Mouse (Mus musculus): ENCODE measurements around the gene Myrf.
"Not testable (repeated sequence)": the region's sequence is repeated elsewhere in the genome, so short reads cannot be mapped to it uniquely, and the experiment has no call there.

Gene Myrf

DNA sequence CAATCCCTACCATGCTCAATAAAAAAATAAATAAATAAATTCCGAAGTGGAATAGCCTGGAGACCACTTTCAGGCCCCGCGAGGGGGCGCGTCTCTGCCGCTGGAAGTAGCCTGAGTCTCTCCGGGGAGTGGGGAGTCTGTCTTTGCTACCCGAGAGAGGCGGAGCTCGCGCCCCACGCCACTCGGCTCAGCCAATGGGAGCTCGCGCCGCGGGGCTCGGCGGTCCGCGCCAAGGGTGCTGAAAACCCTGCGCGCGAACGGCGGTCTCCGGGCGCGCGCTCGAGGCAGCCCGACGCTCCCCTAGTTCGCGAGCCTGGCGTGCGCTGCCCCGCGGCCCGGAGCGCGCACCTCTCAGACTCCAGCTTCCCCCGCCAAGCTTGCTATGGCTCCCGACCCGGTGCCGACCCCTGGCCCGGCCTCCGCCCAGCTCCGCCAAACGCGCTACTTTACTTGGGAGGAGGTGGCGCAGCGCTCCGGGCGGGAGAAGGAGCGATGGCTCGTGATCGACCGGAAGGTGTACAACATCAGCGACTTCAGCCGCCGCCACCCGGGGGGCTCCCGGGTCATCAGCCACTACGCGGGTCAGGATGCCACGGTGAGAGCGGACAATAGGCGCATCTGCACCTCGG is 57.8 kb downstream of the Myrf start, which contains the start of gene Fads1:
Gene Fads1, plus strand, starts transcription at position 219 of the 629 bp plus-strand sequence.
- DNase-seq (ENCODE audit: low spot score in 2 of 2): peak; percentile 92 to 93

DNA sequence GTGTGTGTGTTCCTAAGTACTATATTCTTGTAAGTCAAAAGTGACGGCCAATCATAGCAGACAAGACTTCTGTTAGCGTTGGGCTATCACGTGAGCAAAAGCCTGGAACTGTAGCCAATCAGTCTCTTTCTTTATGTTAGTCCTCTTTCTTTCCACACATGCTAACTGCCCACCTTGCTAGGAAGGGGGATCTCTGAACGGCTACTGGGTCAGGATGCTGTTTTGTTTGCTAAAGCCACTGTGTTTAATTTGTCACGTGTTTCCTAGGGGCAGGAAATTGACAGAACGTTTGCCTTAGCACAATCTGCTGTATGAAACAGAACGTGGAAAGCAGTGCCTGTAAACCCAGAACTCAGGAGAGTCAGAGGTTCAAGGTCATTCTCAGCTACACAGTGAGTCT is 58.4 kb downstream of the Myrf start:
- DNase-seq (ENCODE audit: low spot score in 2 of 2): no peak

DNA sequence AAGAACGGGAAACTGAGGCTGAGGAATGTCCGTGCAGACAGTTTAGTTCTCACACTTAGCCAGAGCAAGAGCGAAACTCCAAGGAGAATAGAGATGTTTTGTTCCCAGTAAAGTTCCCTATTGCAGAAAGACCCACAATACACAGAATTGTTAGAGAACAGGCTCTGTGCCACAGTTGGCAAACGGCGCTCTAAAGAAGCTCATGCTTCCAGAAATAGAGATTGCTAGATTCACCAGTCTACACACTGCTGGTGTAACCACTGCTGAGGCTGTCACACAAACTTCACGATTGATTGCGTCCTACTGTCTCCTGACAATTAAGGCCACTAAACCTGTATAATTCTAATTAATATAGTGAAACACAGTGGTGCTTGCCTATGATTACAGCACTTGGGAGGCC is 59.3 kb downstream of the Myrf start:
- no peak for DNase-seq (ENCODE audit: low spot score in 2 of 2)

DNA sequence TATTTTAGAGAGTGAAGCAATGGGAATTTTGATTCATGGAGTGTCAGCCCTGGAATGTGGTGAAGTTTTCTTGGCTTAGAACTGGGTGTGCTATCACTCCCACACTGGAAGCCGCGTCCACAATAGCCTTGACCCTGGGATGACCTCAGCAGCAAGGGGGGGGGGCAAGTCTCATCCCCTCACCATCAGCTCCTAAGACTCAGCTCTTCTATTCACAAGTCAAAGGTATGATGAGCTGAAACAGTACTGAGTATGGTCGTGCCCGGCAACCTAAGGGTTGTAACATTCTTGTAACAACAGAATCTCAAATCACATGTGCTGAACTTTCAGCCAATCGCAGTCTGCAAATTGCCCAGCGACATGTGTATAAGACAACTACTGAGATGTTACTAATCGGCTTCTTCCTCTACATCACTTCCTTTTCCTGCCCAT is 63.6 kb downstream of the Myrf start:
- peak in 1 of 2 experiments; percentile 23 for DNase-seq (ENCODE audit: low spot score in 2 of 2)

DNA sequence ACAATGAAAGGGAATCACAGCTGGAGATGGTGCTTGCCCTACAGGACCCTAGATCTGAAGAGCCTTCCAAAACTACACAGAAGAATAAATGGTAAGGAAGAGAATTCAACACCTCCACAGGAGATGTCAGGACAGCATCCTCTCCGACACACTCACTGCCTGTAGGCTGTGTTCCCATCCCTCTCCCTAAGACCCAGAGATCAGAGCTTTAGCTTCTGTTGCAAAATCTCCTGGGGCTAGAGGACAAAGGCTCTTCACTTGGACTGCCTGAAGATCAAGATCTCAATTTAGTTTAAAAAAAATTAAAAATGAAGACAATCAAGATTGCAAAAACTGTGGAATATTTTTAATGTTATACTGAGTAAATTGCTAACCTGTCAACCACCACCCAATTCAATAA is 64.1 kb downstream of the Myrf start:
- no peak for DNase-seq (ENCODE audit: low spot score in 2 of 2)

DNA sequence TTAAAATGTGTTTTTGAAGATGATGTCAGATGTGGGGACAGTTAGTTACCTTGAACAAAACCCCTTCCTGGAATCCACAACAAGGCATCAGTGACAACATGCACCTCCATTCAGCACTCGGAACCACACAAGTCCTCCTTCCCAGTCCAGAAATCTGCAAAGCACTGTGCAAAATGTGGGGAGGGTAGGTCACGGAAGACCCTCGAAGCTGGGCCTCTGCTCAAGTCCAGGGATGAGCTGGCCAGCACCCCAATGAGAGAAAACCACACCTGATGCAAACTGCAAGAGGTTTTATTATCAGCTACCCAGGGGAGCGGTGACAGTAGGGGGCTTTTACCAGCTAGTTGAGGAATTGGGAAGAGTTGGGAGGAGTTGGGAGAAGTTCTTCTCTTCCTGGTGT is 65.6 kb downstream of the Myrf start:
- no peak for DNase-seq (ENCODE audit: low spot score in 2 of 2)

DNA sequence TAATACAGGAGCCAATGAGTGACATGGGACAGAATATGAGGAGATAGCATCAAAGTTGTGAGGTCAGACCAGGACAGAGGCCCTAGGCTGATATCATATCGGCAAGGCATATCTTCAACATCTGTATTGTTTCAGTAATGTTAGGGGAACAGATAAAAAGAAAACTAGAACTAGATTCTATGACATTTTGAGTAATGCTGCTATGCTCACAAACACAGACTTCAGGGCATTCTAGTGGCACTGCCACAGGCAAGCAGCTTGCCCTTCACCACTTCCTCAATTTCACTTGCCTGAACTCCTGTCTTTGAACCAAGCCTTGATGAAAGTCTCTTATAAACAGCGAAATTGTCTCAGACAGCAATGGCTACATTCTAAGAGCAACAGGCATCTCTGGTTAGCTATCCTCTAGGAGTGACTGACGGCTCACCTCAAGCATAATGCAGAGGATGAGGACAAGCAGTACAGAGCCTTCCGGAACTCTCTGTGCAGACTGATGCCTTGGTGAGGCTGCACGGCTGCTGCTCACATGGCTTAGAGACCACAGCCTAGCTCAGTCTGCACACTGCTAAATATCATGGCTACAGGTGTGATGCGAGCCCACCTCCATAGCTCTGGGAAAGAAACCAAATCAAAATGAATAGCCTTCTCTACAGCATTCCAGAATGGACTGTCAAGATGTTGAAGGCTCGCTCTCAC is 66.6 kb downstream of the Myrf start:
- DNase-seq (ENCODE audit: low spot score in 2 of 2): no peak

DNA sequence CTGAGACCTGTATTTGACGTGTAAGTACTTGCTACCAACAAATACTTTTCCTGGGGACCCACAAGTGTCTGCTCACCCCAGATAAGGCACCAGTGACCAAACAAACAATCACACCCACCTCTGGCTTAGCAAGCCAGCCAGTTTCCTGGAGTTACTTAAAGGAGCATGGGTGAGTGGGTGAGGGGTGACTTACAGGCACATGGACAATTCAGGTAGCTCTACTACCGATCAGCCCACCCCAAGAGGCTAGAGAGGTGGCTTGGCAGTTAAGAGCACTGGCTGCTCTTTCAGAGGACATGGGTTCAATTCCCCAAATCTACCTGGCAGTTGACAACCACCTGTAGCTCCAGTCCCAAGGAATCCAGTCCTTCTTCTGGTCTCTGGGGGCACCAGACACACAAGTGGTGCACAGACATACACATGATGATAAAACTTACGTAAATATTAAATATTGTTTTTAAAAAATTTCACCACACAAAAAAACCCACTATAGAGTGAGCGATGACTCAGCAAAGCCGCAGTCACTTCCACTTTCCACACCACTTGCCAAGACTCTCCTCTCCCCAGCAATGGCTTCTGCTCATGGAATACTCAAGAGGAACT is 67.3 kb downstream of the Myrf start:
- DNase-seq (ENCODE audit: low spot score in 2 of 2): no peak

DNA sequence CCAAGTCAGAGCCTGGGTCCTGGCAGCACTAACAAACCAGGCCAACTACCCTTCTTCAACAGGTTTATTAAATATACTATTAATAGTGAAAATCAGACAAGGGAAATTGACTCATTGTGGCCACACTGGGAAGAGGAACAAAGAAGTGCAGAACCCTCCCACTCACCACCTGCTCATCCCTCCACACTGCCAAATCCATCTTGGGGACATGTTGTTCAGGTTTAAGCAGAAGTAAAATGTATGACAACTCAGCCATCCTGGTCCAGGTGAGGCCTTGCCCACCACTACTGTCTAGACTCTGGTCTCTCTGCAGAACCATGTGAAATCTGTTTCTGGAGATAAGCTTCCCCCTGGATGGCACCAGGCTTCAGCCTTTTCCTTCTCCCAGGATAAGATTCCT is 68.7 kb downstream of the Myrf start:
- no peak for DNase-seq (ENCODE audit: low spot score in 2 of 2)

DNA sequence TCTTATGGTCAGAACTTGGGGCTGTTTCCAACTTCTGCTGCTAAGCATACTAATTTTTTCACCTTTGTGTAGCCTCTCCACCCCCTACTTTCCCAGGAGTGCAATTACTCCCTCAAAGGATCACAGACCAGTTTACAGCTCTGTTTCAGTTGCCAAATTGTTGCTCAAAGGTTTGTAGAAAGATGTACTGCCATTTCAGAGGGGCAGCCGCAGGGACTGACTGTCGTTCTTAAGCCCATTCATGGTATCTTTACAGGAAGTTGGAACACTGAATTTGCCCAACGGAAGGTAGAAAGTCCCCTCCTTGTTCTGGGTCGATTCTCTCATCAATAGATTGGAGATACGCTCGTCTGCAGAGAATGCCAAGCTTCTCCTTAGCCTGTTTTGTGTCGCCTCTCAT is 69.2 kb downstream of the Myrf start:
- DNase-seq (ENCODE audit: low spot score in 2 of 2): no peak

DNA sequence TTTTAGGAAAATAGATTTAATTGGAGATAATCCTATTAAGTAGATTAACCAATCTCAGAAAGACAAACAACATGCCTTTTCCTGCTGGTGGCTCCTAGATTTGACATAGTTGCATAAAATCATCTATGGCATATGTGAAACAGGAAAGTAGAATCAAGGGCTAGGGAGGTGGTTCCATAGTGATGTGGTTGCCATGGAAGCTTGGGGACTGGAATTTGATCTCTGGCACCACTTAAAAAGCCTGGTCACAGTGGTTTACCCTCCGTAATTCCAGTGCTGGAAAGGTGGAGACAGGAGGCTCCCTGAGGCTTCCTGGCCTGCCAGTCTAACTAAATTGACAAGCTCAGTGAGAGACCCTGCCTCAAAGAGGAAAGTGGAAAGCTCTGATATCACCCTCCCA is 70.1 kb downstream of the Myrf start:
- DNase-seq (ENCODE audit: low spot score in 2 of 2): no peak

DNA sequence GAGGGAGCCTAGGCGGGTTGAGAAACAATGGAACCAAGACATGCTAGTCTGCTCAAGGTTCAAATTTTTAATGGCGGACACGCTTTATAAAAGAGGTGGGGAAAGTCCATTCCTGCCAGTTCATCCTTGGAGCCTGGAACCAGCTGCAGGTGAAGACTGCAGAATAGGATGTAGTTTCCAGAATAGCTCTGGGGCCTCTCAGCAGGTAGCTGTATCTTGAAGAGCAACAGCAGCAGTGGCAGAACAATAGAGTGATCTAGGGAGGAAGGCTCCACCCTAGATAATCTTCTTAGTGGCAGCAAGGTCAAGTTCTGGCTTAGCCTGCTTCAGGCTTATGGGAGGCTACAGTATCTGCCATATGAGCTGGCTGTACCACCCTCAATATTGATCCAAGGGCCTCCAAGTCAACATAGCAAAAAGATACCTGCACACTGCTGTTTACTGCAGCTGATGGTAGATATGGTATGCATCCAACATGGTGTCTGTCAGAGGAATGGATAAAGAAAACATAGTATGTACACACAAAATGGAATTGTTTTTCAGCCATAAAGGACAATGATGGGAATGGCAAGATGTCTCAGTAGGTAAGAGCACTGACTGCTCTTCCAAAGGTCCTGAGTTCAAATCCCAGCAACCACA is 70.7 kb downstream of the Myrf start:
- not testable (repeated sequence) for DNase-seq (ENCODE audit: low spot score in 2 of 2)

DNA sequence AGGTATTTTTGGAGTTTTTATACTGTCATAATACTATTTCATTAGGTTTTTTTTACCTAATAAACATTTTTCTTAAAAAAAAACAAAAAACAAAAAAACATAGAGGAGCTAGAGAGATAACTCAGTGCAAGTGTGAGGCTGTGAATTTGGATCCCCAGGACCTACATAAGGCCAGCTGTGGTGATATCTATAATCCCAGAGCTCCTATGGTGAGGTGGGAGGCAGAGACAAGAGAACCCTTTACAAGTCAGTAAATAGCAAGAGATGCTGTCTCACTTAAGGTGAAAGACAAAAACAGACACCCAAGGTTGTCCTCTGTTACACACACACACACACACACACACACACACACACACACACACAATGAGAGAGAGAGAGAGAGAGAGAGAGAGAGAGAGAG is 71.4 kb downstream of the Myrf start:
- no peak for DNase-seq (ENCODE audit: low spot score in 2 of 2)

DNA sequence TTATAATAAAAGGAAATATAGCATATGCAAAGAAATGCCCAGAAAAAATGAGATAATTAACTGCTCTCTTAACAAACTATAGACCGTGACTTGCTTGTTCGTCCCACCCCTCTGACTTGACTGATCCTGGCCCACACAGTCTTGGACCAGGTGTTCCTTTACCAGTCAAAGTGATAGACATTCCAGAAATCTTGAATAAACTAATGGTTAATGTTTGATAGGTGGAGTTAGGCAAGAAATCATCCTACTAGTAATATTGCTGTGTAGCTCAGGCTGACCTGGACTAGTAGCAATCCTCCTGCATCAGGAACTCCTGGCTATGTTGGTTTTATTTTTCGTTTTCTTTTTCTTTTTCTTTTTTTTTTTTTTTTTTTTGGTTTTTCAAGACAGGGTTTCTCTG is 72.1 kb downstream of the Myrf start:
- no peak for DNase-seq (ENCODE audit: low spot score in 2 of 2)

DNA sequence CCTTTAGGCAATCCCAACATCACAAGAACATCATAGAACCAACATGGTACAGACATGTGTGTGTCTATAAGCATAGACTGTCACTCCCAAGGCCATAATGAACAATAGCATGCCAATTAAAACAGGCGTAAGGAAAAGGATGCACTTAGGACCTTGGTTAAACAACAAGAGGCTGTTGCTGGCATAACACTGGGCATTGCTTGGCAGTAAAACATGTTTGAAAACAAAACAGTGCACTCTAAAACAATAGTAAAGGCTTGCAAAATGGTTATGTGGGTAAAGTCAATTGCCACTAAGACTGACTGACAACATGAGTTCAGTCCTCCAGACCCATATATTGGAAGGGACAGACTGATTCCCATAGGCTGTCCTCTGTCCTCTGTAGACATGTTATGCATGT is 72.6 kb downstream of the Myrf start:
- DNase-seq (ENCODE audit: low spot score in 2 of 2): no peak

DNA sequence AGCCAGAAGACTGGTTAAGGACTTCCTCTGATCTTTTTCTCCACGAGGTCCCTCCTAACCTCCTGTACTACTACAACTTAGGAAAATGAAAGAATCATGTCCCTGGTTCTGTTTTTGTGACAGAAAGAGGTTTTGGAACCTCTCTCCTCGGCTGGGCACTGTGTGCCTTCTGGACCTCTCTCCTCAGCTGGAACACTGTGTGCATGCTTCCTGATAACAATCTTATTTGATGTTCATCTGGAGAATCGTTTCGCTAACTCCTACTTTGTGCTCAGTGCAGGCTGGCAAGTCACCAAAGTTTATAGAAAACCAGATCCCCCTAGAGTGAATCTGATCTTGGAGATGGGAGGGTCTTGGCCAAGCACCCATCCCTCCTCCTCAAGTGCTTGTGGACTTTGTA is 73.4 kb downstream of the Myrf start:
- no peak for DNase-seq (ENCODE audit: low spot score in 2 of 2)

DNA sequence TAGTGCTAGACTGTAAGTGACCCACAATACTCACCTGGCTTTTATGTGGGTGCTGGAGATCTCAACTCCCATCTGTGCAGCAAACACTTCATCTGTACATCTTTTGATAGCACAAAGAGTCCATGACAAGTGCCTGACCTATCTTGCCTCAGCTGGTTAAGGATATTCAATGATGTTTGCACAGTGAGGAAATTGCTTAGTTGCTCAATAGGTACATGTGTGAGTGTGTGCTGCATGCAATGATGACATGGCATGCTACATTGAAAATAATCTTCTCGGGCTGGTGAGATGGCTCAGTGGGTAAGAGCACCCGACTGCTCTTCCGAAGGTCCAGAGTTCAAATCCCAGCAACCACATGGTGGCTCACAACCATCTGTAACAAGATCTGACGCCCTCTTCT is 74.6 kb downstream of the Myrf start:
- not testable (repeated sequence) for DNase-seq (ENCODE audit: low spot score in 2 of 2)

DNA sequence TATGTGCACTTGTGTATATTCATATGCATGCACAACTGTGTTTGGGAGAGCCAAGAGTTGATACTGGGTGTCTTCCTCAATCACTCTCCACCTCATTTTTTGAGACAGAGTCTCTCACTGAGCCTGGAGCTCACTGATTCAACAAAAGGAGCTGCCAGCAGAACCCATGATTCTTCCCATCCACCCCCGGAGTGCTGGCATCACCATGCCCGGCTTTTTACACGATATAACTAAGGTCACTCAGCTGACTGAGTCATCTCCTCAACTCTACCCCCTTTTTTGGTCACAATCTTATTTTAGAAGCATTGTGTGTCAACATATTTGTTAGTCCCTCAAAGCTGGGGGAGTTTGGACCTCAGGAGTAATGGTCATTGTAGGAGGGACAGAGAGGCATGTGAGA is 76.7 kb downstream of the Myrf start:
- DNase-seq (ENCODE audit: low spot score in 2 of 2): no peak

Measured in heart, adult 9 months (tissue).